Mouse (Mus musculus): ENCODE results near the gene Sertad4.

The Sertad4 gene

DNA sequence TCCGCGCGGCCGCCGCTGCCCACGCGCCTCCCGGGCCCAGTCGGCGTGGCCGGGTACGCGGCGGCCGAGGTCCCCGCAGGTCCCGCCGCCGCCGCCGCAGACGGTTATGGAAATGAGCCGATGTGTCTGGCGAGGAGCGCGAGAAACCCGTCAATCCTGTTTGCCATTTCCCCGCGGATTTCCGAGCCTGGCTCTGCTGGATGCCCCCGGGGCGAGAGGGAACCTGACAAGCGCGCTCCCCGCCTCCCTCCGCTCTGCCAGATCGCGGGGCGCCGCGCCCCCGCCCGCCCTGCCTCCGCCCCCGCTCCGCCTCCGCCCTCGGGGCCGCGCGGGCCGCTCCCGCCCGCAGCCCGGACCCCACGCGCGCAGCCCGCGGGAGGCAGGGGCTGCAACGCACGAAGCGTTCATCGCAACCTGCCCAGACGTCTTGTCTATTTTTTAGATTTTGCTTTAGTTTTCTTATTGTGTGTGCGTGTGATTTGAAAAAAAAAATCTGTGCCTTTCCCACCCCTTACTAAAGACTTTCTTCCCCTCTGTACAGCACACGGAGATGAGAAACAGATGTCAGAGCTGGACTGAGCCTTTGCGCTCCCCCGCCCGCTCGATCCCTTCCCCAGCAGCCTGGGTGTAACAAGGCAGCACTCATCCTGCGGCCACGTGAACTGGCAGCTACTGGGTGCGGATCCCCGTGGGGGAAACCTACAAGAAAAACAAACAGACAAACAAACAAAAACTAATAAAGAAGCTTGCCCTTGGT, at the start of gene Sertad4:
Gene Sertad4 (minus strand): TSS at position 283 of the 757 bp plus-strand sequence.
- in situ Hi-C loops (cut with MboI, MseI), result no loop called here

DNA sequence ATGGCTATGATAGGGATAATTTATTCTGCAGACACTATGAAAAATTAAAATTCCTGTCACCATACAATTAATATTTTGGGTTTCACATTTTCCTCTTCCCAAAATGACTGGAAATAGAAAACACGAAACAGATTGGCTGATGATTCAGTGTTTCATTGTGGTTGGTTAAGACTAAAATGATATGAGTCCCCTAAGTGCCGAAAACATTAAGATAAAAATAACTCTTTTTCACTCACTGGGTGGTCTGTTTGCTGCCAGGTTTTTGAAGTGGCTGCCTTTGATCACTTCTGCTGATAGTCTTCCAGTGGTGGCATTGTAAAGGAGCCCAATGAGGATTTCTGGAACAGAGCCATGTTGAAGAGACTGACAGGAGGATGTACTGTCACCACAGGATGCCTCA, 46.0 kb upstream of the Sertad4 start:
- in situ Hi-C loops (cut with MboI, MseI), result no loop called here

DNA sequence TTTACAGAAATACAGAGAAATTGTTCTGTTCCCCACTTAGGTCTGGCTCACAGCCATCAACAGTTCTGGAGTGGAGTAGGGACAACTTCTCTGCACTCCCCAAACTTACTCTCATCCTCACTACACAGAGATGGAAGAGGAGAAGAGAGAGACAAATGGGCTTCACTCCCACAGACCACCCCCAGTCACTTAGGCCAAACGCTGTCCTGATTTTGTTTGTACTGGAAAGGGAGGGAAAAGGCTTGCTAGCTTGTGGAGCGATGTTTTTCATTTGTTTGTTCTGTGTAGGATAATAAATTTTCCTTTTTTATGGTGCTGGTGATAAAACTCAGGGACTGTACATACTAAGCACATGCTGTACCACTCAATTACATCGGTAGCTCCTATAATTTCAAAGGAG, 45.4 kb upstream of the Sertad4 start:
- in situ Hi-C loops (cut with MboI, MseI), result no loop called here

DNA sequence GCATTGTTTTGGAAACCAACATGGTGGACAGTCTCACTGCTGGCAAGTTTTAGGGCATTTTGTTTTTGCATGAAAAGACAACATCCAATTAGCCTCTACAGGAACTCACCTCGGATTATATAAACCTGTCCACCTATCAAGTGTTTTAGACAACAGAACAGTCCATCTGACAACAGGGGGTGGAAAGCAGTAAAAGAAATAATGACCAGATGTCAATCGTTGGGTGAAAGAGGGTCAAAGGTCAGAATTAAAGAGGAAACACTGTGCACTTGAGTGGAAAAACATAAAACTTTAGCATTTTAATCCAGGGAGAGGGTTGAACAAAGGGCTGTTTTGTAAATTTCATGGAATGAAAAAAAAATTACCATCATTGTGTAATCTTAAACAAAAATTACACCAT, 43.2 kb upstream of the Sertad4 start:
- in situ Hi-C loops (cut with MboI, MseI), result loop anchor here (10.0 kb wide), 1 partner anchor 384 kb away; no protein-coding TSS in a partner anchor

DNA sequence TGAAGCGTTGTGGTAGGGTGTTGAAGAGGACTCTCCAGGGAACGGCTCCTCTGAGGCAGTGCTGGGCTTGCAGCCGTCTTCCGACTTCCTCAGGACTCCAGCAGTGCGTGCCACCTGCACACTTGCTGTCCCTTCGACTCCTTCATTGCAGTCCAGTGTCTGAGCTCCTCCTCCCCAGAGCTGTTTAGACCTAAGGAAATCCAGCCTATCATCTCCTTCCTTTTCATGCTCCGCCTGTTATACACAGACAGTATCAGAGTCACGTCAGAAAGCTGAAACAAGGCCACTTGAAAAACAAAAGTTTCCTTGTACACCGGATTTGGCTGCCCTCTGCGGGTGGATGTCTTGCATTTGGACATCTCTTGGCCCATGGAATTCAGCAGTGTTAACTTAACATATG, 41.7 kb upstream of the Sertad4 start:
- in situ Hi-C loops (cut with MboI, MseI), result loop anchor here (10.0 kb wide), 1 partner anchor 382 kb away; no protein-coding TSS in a partner anchor

DNA sequence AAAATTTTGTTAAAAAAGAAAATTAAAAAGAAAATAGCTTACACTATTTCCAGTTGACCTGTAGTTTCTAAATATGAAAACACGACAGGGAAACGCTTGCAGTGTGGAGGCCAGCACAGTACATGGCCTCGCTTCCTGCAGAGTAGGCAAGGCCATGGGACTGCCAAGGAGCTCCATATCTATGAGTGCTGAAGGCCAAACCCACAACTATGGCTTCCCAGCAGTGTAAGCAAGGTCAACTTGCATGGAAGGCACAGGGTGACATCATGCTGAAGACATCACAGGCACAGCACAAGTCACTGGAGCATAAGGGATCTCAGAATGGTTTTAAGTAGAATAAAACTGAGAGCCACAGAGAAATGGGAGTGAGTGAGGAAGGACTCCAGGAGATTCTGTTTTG, 40.5 kb upstream of the Sertad4 start:
- in situ Hi-C loops (cut with MboI, MseI), result loop anchor here (10.0 kb wide), 1 partner anchor 381 kb away; no protein-coding TSS in a partner anchor

DNA sequence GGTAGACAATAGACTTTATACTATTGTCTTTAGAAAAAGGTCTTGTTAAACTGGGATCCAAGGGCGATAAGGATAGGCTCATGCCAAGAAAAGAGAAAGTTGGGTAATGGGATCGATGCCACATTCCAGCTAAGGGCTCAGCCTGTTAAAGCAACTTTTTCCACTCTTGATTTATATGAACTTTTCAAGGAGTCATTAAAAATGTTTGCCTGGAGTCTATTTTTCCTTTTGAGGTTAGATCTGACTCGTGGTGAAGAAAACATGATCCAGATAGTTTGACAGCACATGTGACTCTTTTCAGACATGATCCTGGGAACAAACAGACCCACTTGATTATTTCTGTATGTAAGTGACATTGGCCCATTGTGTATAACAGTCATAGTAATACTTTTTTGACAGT, 35.2 kb upstream of the Sertad4 start:
- in situ Hi-C loops (cut with MboI, MseI), result loop anchor here (5.0 to 10.0 kb wide), 2 partner anchors 97 to 376 kb away; no protein-coding TSS in a partner anchor

DNA sequence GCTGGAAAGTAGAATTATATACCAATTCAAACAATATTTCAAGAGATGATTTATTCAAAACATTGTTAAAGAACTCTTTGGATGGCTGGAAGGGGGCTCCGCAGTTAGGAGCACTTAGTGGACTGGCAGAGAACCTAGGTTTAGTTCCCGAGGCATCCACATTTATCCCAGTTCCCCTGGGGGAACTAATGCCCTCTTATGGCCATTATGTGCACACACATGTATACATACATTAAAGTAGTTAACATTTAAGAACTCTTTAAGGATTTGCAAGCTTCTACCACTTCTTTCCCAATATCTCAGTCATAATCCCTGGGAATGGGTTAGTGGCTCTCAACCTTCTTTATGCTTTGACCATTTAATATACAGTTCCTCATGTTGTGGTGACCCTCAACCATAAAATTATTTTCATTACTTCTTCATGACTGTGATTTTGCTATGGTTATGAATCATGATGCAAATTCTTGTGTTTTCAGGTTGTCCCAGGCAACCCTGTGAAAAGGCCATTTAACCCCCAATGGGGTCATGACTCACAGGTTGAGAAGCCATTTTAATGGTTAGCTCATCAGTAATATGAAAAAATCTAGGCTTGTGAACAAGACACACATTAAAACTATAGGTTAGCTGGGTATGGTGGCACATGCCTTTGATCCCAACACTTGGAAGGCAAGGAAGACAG, 27.2 kb upstream of the Sertad4 start:
- in situ Hi-C loops (cut with MboI, MseI), result no loop called here

DNA sequence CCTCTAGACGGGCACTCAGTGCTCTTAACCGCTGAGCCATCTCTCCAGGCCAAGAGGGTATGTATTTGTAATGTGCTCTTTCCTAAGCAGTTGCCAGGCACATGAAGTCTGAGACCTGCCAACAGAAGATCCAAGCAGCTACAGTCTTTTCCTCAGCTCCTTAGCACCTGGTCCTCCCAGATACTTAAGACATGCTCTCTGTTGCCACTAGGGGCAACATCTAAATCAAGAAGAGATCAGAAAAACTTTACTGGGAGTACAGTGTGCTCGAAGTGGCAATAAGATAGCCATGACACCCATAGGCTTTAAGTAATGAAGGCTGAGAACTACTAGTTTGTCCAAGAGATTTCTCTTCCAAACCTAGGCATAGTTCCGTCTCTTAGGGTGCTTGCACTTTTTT, 24.6 kb upstream of the Sertad4 start:
- in situ Hi-C loops (cut with MboI, MseI), result no loop called here

DNA sequence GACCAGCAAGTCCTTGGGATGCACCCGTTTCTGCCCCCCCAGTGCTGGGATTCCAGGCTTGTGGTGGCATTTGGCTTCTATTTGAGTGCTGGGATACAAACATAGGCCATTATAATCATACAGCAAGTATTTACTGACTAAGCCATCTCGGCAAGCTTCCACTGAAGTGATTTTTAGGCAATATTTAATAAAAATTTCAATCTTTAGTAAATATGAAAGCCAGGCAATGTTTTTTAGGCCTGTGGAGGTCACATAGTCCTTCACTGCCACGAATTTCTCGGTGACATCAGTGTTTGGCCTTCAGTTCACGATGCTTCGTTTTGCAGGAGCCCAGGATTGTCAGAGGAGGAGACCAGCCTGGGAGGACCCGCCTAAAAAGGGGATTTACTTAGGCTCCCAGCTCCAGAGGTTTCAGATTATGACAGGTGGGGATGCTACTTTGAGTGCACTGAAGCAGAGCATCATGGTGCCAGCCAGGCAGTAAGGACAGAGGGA, 23.6 kb upstream of the Sertad4 start:
- in situ Hi-C loops (cut with MboI, MseI), result no loop called here

DNA sequence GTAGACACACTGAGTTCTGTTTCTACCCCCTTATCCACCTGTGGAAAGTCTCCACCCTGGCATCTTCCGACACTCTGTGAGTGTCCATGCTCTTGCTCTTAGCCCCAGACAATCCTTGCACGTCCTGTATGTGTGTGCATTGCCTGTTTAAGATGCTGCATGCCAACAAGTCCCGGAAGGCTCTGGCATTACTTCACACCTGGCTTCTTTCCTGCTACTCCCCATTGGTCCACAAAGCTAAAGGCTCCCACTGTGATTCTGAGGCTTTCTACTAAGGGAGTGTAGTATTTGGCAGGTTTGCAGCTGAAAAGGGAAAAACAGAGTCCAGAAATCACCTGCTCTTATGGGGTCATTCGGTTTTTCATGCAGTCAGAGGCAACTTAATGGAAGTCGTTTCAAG, 17.3 kb upstream of the Sertad4 start:
- in situ Hi-C loops (cut with MboI, MseI), result no loop called here

DNA sequence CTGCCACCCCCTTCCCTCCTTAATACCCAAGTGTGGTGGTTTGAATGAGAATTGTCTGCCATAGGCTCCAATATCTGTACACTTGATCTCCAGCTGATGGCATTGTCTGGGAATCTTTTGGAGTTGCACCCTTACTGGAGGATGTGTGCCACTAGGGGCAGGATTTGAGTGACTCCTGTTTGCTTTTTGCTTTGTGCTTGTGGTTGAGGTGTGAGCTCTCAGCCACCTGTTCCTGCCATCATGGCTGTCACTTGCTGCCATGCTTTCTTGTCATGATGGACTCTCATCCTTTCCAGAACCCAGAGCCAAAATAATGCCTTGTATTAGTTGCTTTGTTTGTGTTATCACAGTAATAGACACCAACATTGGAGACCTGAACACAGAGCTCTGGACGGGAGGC, 14.2 kb upstream of the Sertad4 start:
- in situ Hi-C loops (cut with MboI, MseI), result no loop called here

DNA sequence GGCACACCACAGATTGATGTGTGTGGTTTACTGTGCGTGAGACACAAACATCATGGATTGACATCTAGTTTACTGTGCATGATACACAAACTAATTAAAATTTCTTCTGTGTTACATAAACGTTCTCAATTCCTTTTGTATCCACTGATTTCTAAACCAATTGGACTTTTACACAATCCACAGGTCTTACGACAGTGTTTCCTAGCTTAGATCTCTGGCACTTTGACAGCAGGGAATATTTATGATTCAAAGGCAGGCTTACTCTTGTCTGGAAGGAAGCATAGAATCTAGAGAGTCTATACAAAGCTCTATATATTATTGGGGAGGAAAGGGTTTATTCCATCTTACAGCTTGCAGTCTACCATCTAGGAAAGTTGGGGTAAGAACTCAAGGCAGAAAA, 8.9 kb upstream of the Sertad4 start:
- in situ Hi-C loops (cut with MboI, MseI), result no loop called here

DNA sequence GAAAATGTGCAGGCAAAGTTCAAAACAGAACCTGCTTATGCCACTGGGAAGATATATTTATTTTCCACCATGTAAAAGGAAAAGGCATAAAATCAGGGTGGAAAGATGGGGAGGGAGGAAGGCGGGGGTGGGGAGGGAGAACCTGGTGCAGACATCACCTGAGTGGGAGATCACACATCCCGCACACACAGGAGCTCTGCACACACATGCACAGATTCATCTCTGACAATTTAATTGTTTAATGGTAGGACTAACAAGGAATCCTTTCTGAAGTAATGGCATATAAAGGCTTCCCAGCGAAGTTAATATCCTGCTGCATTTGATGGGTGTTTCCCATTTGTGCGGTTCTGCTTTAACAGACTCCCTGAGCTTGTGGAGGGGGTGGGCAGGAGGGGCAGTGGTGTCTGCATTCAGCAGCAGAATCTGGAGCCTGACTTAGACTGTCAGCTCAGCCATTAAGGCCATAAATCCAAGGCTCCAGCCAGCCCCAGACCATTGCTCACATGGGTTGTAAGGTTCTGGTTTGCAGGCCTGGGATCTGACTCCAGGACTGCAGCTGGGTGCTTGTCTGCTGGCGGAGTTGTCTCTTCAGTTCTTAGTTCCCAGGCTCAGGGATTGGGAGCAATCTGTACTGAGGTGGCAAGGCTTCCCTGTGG, 5.9 kb upstream of the Sertad4 start:
- in situ Hi-C loops (cut with MboI, MseI), result no loop called here

DNA sequence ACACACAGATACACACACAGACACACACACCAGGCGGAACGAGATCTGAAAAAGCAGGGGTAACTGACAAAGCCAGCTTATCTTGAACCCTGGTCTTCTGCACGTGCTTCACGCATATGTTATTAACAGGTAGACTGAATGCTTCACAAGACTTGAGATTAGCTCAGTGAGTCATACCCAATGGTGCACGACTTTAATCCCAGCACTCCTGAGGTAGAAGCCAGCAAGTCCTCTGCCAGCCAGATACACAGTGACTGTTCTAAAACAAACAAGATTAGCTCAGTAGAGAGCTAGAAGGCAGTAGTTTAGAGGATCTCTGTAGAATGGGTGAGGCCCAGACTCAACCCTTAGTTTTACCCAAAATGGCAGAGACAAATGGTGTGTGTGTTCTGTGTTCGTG, 4.7 kb upstream of the Sertad4 start:
- in situ Hi-C loops (cut with MboI, MseI), result no loop called here

DNA sequence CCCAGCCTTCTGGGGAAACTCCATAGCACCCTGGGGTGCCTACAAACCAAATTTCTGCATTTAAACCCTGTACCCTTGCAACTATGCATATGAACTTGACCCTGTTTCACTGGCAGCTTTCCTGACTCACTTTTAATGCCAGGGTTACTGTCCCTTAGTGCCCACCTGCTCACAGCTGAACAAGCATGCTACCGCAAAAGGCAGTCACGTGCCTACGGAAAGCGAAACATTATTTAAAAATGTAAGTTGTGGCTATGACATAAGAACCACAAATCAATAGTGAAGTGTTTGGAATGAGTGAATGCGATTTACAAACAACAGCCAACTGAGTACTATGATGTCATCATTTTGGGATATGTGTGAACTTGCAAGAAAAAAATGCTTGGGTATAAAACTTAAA, 2.0 kb upstream of the Sertad4 start:
- in situ Hi-C loops (cut with MboI, MseI), result no loop called here

DNA sequence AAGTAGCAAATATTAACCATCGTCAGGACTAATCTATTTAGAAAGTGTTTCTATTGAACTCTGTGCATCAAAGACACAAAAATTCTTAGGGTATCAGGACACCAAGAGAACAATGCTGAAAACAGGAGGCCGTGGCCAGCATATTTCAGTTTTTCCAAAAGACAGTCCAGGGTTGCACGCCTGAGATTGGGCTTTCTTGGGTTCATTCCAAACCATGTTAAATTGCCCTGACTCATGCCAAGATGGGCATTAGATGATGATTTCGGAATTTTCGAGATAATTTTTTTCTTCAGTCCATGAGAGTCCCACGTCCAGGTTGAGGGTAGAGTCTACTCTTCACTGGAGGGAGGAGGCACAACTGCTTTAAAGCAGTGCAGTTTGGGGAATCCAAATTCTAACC, 1.4 kb upstream of the Sertad4 start:
- in situ Hi-C loops (cut with MboI, MseI), result no loop called here

DNA sequence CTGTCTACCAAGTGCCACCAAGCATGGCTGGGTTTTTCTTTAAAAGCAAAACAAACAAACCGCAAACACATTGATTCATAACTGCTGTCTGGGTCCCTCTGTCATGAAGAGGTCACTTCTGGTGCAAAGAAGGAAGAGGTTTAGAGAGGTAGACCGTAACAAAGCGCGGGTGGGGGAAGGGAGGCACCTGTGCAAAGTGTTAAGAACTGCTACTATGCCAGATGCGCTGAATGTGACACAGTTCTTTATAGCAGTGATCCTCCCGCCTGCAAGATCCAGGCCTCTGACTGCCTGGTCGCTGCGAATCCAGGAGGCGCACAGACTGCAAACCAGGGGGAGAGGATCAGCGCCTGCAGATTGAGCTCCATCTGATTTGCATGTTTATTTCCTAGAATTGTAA, 855 bp upstream of the Sertad4 start:
- in situ Hi-C loops (cut with MboI, MseI), result no loop called here

DNA sequence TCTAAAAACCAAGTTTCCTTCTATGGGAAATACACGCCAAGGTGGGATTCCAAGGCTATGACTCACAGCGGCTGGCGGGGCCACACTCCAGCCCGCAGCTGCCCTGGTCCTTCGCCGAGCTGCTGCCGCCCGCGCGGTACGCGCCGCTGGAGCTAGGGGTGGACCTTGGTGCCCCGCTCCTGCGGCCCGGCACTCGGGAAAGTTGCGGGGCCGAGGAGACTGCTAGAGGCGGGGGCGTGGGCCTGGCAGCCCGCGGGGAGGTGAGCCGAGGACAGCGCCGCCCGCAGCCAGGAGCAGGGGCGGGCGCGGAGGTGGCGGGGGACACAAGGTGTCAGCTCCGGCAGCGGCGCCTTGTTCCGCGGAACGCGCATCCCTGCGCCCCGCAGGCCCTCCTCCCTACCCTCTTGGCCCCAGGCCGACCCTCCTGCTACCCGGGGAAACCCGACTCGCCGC, 711 bp downstream of the Sertad4 start:
- in situ Hi-C loops (cut with MboI, MseI), result no loop called here

DNA sequence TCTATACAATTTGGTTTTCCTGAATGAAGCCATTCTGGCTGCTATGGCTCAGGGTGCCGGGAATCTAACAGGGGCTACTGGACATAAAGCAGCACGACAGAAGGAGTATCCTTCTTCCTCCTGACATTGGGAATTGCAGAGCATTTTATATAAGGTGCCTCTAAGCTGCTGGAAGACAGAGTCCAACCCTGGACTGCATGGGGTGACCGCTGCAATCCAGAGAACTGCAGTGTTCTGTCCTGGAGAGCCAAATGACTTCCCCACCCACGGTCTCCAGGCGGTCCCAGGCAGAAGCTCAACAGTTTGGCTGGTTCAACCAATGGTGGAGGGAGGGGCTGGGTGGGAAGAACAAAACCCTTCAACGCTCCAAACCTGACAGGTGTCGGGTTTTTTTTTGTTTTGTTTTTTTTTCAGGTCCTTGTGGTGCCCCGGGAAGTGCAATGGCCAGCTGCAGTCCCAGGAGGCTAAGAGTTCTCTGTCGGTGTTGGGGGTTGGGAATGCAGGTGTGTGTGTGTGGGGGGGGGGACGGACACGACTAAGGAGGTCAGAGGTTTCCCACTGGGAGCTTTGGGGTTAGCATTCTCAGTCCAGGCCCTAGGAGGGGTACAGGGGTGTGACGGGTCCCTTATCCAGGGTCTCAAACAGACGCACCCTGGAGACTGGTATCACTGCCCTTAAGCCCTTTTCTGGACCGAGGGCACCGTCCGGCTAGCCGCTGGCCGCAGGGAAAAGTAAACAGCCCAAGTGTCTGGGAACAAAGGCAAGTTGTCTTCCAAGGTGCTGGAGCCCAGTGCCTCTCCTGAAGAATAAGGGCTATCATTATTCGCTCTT, 1.4 kb downstream of the Sertad4 start:
- in situ Hi-C loops (cut with MboI, MseI), result no loop called here

DNA sequence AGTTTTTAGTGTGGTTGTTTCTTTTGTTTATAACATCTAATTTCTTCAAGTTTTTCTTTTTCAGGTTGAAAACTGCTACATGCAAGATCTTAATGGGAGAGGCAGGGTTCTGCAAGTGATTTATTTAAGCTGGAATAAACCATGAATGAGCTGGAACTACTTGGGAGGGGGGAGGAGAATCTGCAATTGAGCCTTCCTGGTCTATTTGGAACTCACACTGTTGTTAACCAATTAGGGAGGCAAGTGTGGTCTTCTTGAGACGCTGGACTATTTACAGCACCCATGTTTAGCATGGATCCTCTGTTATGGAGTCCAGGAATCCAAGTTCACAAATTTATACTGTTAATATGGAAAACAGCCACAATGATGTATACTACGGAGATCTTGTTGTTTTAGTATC, 2.1 kb downstream of the Sertad4 start:
- in situ Hi-C loops (cut with MboI, MseI), result no loop called here

Data from T-helper 1 cell (primary cell).